Mouse (Mus musculus): ENCODE measurements around the gene Scn8a. TPM values are rescaled to one million over a fixed set of nuclear protein-coding genes. Genes with fewer than 3 reads are reported as not detected.
A peak's percentile ranks its signal among the peaks of the same experiment; 100 is the strongest.

Gene Scn8a
- polyA plus RNA-seq, 1 experiment from 2014 or later: 3.6 TPM

- WGBS: 82% methylated on average over 7 of the region's 7 CpGs
- H3K27ac ChIP-seq (ENCODE audit: low read length): peak overlapping the region; percentile 10; the same call in 1 of the 2 replicates
- no peak overlapping the region for H3K4me3 ChIP-seq (ENCODE audit: low read depth, low read length)
- no peaks in the 10 kb centered on the region for H3K27me3 ChIP-seq (ENCODE audit: control insufficient read depth, insufficient read depth, low read length)
- ATAC-seq (ENCODE audit: insufficient number of reproducible peaks, insufficient read depth, low FRiP score, low read depth): no peak
- H3K4me2 ChIP-seq (replicated peaks; ENCODE audit: low read depth, low read length): no peak overlapping the region
- H3K36me3 ChIP-seq (ENCODE audit: control insufficient read depth, insufficient read depth, low read length): no peaks in the 10 kb centered on the region
- H3K9ac ChIP-seq (replicated peaks; ENCODE audit: low read depth, low read length): no peak overlapping the region
- H3K9me3 ChIP-seq (ENCODE audit: control insufficient read depth, low read depth, low read length): no peaks in the 10 kb centered on the region
- peaks cover 22% of the 10 kb centered on the region for H3K4me1 ChIP-seq (ENCODE audit: control insufficient read depth, insufficient read depth, low read length)
These were observed 211.4 kb downstream of the Scn8a start for GRCm38 (mm10) chr15:101081035-101081548.

- Histone ChIP-seq H3K4me1 (ENCODE audit: control insufficient read depth, insufficient read depth, low read length) (peaks cover 13% of the 10 kb centered on the region), H3K4me3 (ENCODE audit: low read depth, low read length) (no peak overlapping the region), H3K9me3 (ENCODE audit: control insufficient read depth, low read depth, low read length) (no peaks in the 10 kb centered on the region), H3K9ac (replicated peaks; ENCODE audit: low read depth, low read length) (no peak overlapping the region), H3K36me3 (ENCODE audit: control insufficient read depth, insufficient read depth, low read length) (no peaks in the 10 kb centered on the region), H3K27me3 (ENCODE audit: control insufficient read depth, insufficient read depth, low read length) (no peaks in the 10 kb centered on the region), H3K4me2 (replicated peaks; ENCODE audit: low read depth, low read length) (no peak overlapping the region), H3K27ac (ENCODE audit: low read length) (peak overlapping the region; percentile 44; the same call in 1 of the 2 replicates)
- peak; percentile 28; the same call in 1 of the 2 replicates for ATAC-seq (ENCODE audit: insufficient number of reproducible peaks, insufficient read depth, low FRiP score, low read depth)
- 52% methylated on average over 4 of the region's 4 CpGs for WGBS
These were observed 212.6 kb downstream of the Scn8a start for GRCm38 (mm10) chr15:101082236-101082635.

GRCm38 (mm10) chr15:101084499-101084898 is 214.8 kb downstream of the Scn8a start:
- Histone ChIP-seq H3K4me3 (ENCODE audit: low read depth, low read length) (no peak overlapping the region), H3K36me3 (ENCODE audit: control insufficient read depth, insufficient read depth, low read length) (no peaks in the 10 kb centered on the region), H3K4me1 (ENCODE audit: control insufficient read depth, insufficient read depth, low read length) (peaks cover 13% of the 10 kb centered on the region), H3K27me3 (ENCODE audit: control insufficient read depth, insufficient read depth, low read length) (no peaks in the 10 kb centered on the region), H3K9ac (replicated peaks; ENCODE audit: low read depth, low read length) (no peak overlapping the region), H3K9me3 (ENCODE audit: control insufficient read depth, low read depth, low read length) (no peaks in the 10 kb centered on the region), H3K27ac (ENCODE audit: low read length) (no peak overlapping the region), H3K4me2 (replicated peaks; ENCODE audit: low read depth, low read length) (no peak overlapping the region)
- 73% methylated on average over 10 of the region's 10 CpGs for WGBS
- ATAC-seq (ENCODE audit: insufficient number of reproducible peaks, insufficient read depth, low FRiP score, low read depth): no peak

GRCm38 (mm10) chr15:101086451-101086850 is 216.8 kb downstream of the Scn8a start:
- WGBS: 56% methylated on average over 9 of the region's 9 CpGs
- no peaks in the 10 kb centered on the region for H3K27me3 ChIP-seq (ENCODE audit: control insufficient read depth, insufficient read depth, low read length)
- H3K4me2 ChIP-seq (replicated peaks; ENCODE audit: low read depth, low read length): no peak overlapping the region
- H3K4me1 ChIP-seq (ENCODE audit: control insufficient read depth, insufficient read depth, low read length): peaks cover 11% of the 10 kb centered on the region
- H3K27ac ChIP-seq (ENCODE audit: low read length): no peak overlapping the region
- no peaks in the 10 kb centered on the region for H3K9me3 ChIP-seq (ENCODE audit: control insufficient read depth, low read depth, low read length)
- no peak overlapping the region for H3K4me3 ChIP-seq (ENCODE audit: low read depth, low read length)
- H3K9ac ChIP-seq (replicated peaks; ENCODE audit: low read depth, low read length): no peak overlapping the region
- no peaks in the 10 kb centered on the region for H3K36me3 ChIP-seq (ENCODE audit: control insufficient read depth, insufficient read depth, low read length)
- no peak for ATAC-seq (ENCODE audit: insufficient number of reproducible peaks, insufficient read depth, low FRiP score, low read depth)

- Histone ChIP-seq H3K4me2 (replicated peaks; ENCODE audit: low read depth, low read length) (no peak overlapping the region), H3K9ac (replicated peaks; ENCODE audit: low read depth, low read length) (no peak overlapping the region), H3K36me3 (ENCODE audit: control insufficient read depth, insufficient read depth, low read length) (no peaks in the 10 kb centered on the region), H3K27me3 (ENCODE audit: control insufficient read depth, insufficient read depth, low read length) (no peaks in the 10 kb centered on the region), H3K9me3 (ENCODE audit: control insufficient read depth, low read depth, low read length) (no peaks in the 10 kb centered on the region), H3K4me1 (ENCODE audit: control insufficient read depth, insufficient read depth, low read length) (peaks cover 7% of the 10 kb centered on the region), H3K4me3 (ENCODE audit: low read depth, low read length) (no peak overlapping the region), H3K27ac (ENCODE audit: low read length) (no peak overlapping the region)
- WGBS: 68% methylated on average over 3 of the region's 3 CpGs
- no peak for ATAC-seq (ENCODE audit: insufficient number of reproducible peaks, insufficient read depth, low FRiP score, low read depth)
These were observed 217.3 kb downstream of the Scn8a start for GRCm38 (mm10) chr15:101086956-101087355.

- 64% methylated on average over 4 of the region's 4 CpGs for WGBS
- H3K27me3 ChIP-seq (ENCODE audit: control insufficient read depth, insufficient read depth, low read length): no peaks in the 10 kb centered on the region
- H3K9me3 ChIP-seq (ENCODE audit: control insufficient read depth, low read depth, low read length): no peaks in the 10 kb centered on the region
- H3K36me3 ChIP-seq (ENCODE audit: control insufficient read depth, insufficient read depth, low read length): no peaks in the 10 kb centered on the region
- no peak overlapping the region for H3K4me2 ChIP-seq (replicated peaks; ENCODE audit: low read depth, low read length)
- no peak overlapping the region for H3K4me3 ChIP-seq (ENCODE audit: low read depth, low read length)
- H3K9ac ChIP-seq (replicated peaks; ENCODE audit: low read depth, low read length): no peak overlapping the region
- no peak for ATAC-seq (ENCODE audit: insufficient number of reproducible peaks, insufficient read depth, low FRiP score, low read depth)
- no peak overlapping the region for H3K27ac ChIP-seq (ENCODE audit: low read length)
- H3K4me1 ChIP-seq (ENCODE audit: control insufficient read depth, insufficient read depth, low read length): peaks cover 6% of the 10 kb centered on the region
These were observed 218.6 kb downstream of the Scn8a start for GRCm38 (mm10) chr15:101088291-101088690.

GRCm38 (mm10) chr15:101091551-101091950 is 221.9 kb downstream of the Scn8a start:
- Histone ChIP-seq H3K9me3 (ENCODE audit: control insufficient read depth, low read depth, low read length) (no peaks in the 10 kb centered on the region), H3K4me3 (ENCODE audit: low read depth, low read length) (no peak overlapping the region), H3K27me3 (ENCODE audit: control insufficient read depth, insufficient read depth, low read length) (no peaks in the 10 kb centered on the region), H3K4me2 (replicated peaks; ENCODE audit: low read depth, low read length) (no peak overlapping the region), H3K36me3 (ENCODE audit: control insufficient read depth, insufficient read depth, low read length) (no peaks in the 10 kb centered on the region), H3K27ac (ENCODE audit: low read length) (no peak overlapping the region), H3K9ac (replicated peaks; ENCODE audit: low read depth, low read length) (no peak overlapping the region), H3K4me1 (ENCODE audit: control insufficient read depth, insufficient read depth, low read length) (peaks cover 9% of the 10 kb centered on the region)
- ATAC-seq (ENCODE audit: insufficient number of reproducible peaks, insufficient read depth, low FRiP score, low read depth): no peak
- WGBS: 94% methylated on average over 8 of the region's 8 CpGs

GRCm38 (mm10) chr15:101092121-101092828 is 222.6 kb downstream of the Scn8a start:
- no peak overlapping the region for H3K27ac ChIP-seq (ENCODE audit: low read length)
- 0 out of 2 replicates have a peak overlapping the region, but pooled peaks have one; percentile 5 for H3K4me2 ChIP-seq (replicated peaks; ENCODE audit: low read depth, low read length)
- H3K4me1 ChIP-seq (ENCODE audit: control insufficient read depth, insufficient read depth, low read length): peaks cover 9% of the 10 kb centered on the region
- 45% methylated on average over 14 of the region's 14 CpGs for WGBS
- no peaks in the 10 kb centered on the region for H3K9me3 ChIP-seq (ENCODE audit: control insufficient read depth, low read depth, low read length)
- H3K9ac ChIP-seq (replicated peaks; ENCODE audit: low read depth, low read length): no peak overlapping the region
- no peak for ATAC-seq (ENCODE audit: insufficient number of reproducible peaks, insufficient read depth, low FRiP score, low read depth)
- H3K4me3 ChIP-seq (ENCODE audit: low read depth, low read length): no peak overlapping the region
- H3K27me3 ChIP-seq (ENCODE audit: control insufficient read depth, insufficient read depth, low read length): no peaks in the 10 kb centered on the region
- H3K36me3 ChIP-seq (ENCODE audit: control insufficient read depth, insufficient read depth, low read length): no peaks in the 10 kb centered on the region

Measured in stomach, embryonic 14.5 days (tissue).